Mouse (Mus musculus) cortical plate, adult 2 months (tissue): Measurements from ENCODE around the gene Bloc1s1. TPM values are rescaled to one million over a fixed set of nuclear protein-coding genes. Genes with fewer than 3 reads are reported as not detected.

Experiments used
- H3K27ac ChIP-seq: fragments of 200-500 bp; 2 replicates; pipeline ENCODE4 v1.5.1; 2012; ENCODE audit warnings: low read length, control low read depth, inconsistent platforms; ENCODE audit not compliant: insufficient read depth
- H3K4me1 ChIP-seq: fragments of 200-500 bp; 2 replicates; pipeline ENCODE4 v1.6.1; 2011; ENCODE audit warnings: low read length; ENCODE audit not compliant: control insufficient read depth, insufficient read depth
- H3K4me3 ChIP-seq: fragments of 200-500 bp; 2 replicates; pipeline ENCODE4 v1.5.1; 2011; ENCODE audit warnings: mild to moderate bottlenecking, low read length, control low read depth; ENCODE audit not compliant: insufficient read depth
- CTCF ChIP-seq: fragments of 200-500 bp; IDR thresholded peaks from 2 replicates; pipeline ENCODE4 v1.5.1; 2011; ENCODE audit warnings: mild to moderate bottlenecking, control low read depth, low read length; ENCODE audit not compliant: insufficient read depth; ENCODE audit errors: extremely low read depth
- POLR2A ChIP-seq: fragments of 200-500 bp; IDR thresholded peaks from 2 replicates; pipeline ENCODE4 v1.6.1; 2011; ENCODE audit warnings: mild to moderate bottlenecking, low read length, control low read depth; ENCODE audit not compliant: insufficient read depth; ENCODE audit errors: extremely low read depth
- polyA plus RNA-seq: library from polyadenylated mRNA; depleted of rRNA; stranded (reverse); fragments of >200 nt; gene quantifications from 2 replicates; pipeline ENCODE4 v1.2.3, GENCODE M21; 2012

Bloc1s1 gene
- polyA plus RNA-seq, 1 experiment: 224 TPM

DNA sequence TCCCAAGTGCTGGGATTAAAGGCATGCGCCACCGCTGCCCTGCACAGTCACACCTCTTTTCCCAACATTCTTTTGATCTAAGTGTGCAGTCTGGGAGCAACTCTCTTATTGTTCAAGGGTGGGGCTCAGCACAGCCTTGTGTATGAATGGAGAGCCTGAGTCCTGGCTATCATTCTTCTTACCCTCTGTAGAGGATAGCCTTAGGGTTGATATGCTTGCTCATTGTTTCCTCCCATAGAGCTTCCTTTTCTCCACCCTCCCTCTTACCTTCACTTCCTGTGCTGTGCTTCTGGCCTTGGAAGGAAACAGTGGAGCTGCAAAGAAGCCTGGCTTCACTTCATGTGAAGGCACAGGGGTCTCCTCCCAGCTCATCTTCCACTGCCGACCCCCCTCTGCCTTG, 23.1 kb downstream of the Bloc1s1 start, which contains the start of gene Cd63:
TSS of gene Cd63 (plus strand) at position 292 of the 400 bp plus-strand sequence.
- no peak within 1 kb of the TSS for H3K4me3 ChIP-seq
- H3K4me1 ChIP-seq: no peaks in the 10 kb centered on the region
- H3K27ac ChIP-seq: no peak within 1 kb of the TSS
- TF ChIP-seq CTCF: no peak
- no peak for TF ChIP-seq POLR2A

DNA sequence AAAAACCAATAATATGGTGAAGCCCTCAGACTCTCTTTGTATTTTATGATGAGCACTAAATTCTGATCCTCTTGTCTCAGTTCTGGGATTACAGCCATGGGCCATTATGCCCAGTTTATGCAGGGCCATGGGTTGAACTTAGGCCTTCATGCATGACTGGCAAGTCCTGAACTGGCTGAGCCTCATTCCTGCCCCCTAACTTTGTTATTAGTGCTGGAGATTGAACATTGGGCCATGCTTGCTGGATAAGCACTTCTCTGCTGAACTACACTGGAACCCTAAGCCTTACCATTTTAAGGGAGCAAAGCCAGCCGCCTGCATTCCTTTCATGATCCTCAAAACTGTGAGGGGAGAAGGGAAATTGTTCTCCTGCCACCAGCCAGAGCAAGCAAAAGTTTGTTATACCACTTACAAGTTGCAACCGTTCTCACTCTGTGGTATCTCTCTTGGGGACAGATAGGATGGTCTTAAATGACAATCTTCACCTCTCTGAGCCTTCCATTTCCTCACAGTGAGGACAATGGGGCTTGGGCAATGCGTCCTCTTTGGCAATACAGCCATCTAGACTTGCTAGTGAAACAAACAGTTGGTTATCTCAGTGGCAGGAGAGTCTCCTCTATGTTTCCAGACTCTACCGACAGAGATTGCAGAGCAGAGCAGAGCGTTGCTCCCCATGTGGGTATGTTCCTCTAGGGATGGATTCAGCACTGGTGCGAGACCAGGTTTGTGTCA, 23.9 kb downstream of the Bloc1s1 start:
- Histone ChIP-seq H3K4me1 (no peaks in the 10 kb centered on the region), H3K4me3 (no peak overlapping the region), H3K27ac (no peak overlapping the region)
- TF ChIP-seq POLR2A (no peak), CTCF (no peak)

DNA sequence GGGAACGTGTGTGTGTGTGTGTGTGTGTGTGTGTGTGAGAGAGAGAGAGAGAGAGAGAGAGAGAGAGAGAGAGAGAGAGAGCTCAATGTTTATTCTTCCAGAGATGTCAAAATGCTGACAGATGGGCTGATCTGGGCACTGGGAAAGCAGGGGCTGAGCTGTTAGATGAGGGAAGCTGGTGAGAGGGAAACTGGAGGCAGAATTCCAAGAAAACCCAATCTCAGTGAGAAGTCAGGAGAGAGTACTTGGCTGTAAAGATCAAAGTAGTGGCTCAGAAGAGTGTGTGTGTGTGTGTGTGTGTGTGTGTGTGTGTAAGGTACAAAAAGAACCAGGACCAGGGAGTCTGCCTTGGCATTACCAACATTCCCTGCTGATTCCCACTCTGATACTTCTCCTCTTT, 26.3 kb downstream of the Bloc1s1 start:
- H3K4me1 ChIP-seq: no peaks in the 10 kb centered on the region
- TF ChIP-seq POLR2A (no peak), CTCF (no peak)
- no peak overlapping the region for H3K4me3 ChIP-seq
- no peak overlapping the region for H3K27ac ChIP-seq

DNA sequence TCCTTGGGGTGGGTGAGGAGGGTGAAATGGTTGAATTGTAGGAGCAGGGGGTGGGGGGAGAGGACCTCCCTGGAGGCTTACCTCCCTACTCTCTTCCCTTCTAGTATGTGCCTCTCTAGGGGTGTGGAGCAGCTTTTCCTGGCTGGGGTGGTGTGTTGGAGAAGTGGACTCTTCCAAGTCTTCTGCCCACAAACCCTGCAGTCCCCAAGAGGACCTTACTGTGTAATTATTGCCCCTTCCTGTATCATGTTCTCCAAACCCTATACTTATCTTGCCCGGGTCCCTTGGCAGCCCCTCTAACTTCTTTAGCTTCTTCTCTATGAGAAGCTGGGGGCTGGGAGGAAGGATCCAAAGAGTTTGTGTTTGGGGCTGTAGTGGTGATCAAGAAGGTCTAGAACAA, 27.0 kb downstream of the Bloc1s1 start:
- TF ChIP-seq CTCF (no peak), POLR2A (no peak)
- H3K4me3 ChIP-seq: no peak overlapping the region
- H3K4me1 ChIP-seq: no peaks in the 10 kb centered on the region
- no peak overlapping the region for H3K27ac ChIP-seq

DNA sequence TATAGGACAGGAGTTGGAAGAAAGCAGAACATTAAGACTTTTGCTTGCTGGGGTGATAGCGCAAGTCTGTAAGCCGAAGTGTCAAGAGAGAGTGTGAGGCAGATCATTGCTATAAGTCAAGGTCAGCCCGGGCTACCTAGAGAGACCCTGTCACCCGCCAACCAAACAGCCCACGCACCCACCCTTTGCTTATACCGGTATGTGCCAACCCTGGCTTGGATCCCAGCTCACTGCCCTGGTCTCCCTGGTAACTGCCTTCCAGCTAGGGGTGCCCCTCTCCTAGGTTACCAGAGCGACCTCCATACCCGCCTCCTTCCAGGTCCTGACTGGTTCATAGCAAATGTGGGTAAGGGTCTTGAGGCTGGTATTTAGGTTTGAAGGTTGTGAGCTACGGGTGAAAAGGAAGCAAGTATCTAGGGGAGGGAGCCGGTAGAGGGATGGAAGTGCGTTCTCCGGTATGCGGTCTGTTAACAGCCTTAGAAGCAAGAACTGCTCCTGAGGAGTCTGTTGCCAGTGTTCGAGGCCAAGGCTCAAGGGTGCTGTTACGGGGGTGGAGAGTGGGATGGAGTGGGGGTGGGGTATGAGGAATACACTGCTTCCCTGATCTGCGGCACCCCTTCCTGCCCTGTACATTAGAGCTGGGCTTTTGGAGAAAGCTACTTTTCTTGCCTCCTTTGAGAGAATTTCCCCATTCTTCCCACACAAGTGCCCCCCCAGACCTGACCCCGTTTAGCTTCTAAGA, 27.7 kb downstream of the Bloc1s1 start:
- TF ChIP-seq POLR2A: no peak
- no peak for TF ChIP-seq CTCF
- Histone ChIP-seq H3K4me3 (no peak overlapping the region), H3K27ac (no peak overlapping the region), H3K4me1 (no peaks in the 10 kb centered on the region)

DNA sequence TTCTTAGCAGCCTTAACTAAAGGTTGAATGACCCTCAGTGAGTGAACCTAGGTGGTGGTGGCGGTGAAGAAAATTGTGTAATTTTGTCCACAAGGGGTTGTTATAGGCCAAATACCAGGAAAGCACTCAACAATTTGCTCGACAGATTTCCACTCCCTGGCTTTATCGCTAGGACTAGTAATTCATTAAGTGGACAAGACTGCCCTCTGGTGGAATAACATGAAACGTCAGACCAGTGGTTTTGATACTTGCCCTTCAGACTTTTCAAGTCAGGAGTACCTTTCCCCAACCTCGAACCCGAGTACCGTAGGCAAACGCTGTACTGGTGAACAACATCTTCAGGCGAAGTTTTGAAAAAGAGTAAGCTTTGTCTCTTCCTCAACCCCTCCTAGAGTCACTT, 28.4 kb downstream of the Bloc1s1 start:
- Histone ChIP-seq H3K27ac (no peak overlapping the region), H3K4me3 (no peak overlapping the region), H3K4me1 (no peaks in the 10 kb centered on the region)
- TF ChIP-seq POLR2A (no peak), CTCF (peak; percentile 62; the same call in 1 of the 2 replicates)

DNA sequence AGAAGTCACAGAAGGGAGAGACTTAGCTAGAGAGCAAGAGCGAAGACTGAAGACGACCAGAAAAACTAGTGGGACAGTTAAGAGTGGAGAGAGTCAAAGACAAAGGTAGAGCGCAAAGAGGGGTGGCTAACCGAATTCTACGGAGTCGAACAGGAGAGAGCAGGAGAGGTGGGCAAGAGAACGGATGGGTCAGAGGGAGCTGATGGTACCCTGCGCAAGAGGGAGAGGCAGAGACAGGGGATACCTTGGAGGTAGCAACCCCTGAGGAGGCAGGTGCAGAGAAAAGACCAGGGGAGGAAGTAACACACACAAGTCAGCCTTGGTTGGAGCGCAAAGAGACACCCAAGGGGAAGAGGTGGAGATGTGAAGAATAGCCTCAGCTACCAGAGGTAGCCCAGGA, 31.6 kb downstream of the Bloc1s1 start:
- Histone ChIP-seq H3K4me1 (no peaks in the 10 kb centered on the region), H3K4me3 (peak overlapping the region; percentile 65), H3K27ac (no peak overlapping the region)
- no peak for TF ChIP-seq CTCF
- no peak for TF ChIP-seq POLR2A

DNA sequence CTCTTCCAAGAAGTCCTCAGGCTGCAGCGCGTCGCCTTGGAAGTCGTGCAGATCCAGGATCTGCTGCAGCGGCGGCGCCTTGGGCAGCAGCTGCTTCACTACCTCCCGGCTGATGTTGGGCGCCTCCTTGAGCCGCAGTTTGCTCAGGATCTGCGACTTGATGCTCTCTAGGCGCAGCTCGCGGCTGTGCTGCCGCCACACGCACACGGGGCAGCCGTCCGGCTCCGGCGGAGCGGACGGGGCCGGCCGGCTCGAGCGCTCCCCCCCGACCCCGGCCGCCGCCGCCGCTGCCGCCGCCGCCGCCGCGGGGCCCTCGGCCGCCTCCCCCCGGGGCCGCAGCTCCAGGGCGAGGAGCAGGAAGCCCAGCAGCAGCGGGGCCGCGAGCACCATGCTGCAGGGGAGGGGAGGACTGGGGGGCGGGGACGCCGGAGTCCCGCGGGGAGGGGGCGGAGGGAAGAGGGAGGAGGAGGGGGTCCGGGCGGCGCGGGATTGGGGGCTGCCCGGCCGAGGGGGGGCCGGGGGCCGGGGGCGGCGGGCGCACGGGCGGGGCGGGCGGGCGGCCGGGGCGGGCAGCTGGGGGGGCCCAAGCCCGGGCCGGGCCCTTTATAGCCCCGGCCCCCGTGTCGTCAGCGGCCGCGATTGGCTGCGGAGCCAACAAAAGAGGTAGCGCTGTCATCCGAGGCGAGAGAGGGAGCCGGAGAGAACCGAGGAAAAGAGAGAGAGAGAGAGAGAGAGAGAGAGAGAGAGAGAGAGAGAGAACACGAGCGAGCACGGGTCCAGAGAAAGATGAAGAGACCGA, 32.3 kb downstream of the Bloc1s1 start, which contains the start of gene Gdf11:
TSS of gene Gdf11 (minus strand) at position 423 of the 799 bp plus-strand sequence.
- Histone ChIP-seq H3K27ac (no peak within 1 kb of the TSS), H3K4me3 (peak within 1 kb of the TSS; percentile 65), H3K4me1 (no peaks in the 10 kb centered on the region)
- TF ChIP-seq POLR2A: no peak

DNA sequence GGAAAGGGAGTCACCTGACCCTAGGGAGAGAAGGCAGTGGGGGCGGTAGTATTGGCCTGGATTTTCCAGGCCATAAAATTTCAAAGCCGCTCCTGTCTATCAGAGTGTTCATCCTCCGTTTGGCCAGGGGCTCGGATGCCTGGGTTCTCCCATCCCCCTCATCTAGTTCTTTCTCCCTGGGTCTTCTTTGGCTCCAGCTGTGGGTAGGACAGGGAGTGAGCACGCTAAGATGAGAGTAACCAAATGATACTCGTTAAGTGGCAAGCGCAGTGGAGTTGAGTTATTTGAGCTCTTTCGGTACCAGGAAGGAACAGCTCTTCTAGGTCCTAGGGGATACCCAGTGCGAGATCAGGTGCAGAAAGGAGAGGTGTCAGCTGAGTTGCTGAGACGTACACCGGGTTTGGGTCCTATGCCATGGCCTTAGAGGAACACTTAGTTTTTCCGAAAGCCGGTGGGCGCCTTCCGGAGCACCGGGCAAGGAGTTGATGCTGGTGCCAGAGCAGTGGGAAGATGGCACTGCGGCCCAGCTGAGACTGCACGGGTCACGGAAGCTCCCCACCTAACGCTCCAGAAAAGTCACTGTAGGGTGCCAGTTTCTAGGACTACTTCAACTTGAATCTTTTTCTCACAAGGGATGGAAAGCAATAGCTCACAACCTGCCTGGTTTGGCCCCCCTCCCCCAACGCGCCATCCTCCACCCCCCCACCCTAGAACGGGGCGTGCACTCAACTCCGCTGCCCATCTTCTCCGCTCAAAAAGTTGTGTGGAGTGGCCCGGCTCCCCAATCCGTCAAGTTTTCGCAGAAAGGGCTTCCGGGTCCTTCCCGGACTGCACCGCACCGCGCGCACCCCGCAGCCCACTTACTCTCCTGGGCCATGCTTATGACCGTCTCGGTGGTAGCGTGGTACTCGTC, 33.2 kb downstream of the Bloc1s1 start:
- H3K4me1 ChIP-seq: no peaks in the 10 kb centered on the region
- no peak overlapping the region for H3K27ac ChIP-seq
- TF ChIP-seq POLR2A (no peak), CTCF (no peak)
- H3K4me3 ChIP-seq: peak overlapping the region; percentile 65
